Mouse (Mus musculus): Measurements from ENCODE around the gene 1700018B08Rik.

1700018B08Rik gene

DNA sequence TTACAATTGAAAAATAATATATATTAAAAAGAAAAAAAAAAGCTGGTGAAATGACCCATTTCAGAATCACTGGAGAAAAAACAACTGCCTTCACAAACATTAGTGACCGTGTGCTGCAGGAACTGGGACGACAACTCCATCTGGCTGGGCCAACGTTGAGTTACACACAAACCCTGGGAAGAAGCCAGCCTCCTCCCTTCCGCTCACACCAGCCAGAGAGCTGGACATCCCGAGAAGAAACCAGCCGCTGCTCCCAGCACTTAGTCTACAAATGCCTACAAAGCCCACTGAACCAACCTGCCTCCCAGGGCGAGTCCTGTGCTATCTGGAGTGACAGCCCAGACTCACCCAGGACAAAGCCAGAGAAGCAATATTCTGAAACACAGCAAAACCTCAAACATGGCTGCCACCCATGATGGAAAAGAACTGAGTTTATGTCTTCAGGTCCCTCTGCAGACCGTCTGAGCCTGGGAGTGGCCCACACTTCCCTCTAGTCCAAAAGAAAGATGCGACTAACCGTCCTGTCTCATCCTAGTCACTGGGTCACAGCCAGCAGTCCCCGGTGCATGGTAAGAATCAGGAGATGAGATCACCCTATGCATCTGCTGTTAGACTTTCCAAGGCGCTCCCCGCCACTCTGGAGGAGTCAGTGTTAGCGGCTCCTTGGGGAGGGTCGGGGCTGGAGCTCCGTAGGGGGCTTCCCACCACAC is 17.7 kb upstream of the 1700018B08Rik start:
- DNase-seq, result no peak

DNA sequence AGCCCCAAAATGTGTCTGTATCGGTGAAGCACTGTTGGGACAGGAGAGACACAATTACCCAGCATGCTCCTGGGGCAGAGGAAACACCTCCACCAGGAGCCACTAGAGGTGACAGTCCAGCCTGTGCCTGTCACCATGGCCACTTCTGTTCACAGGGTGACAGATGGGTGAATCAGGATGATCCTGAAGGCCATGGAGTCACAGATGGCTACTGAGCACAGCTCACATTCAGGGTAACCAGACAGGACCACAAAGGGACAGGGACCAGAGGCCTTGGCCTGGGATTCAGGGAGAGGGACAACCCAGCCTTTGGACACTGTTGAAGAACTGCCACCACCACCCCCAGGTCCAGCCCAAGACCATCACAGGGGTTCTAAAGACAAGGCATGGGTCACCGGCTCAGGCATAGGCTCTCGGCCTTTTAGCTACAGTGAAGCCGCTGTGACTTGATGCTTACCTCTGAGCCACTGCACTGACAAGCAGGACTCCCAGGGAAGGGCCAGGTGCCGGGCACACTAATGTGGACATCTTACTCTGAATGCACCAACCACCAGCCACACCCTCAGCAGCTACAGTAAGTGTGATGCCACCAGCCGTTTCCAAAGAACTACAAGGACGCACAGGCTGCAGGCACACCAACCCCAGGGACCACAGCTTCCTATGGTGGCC is 16.4 kb upstream of the 1700018B08Rik start:
- DNase-seq, result no peak

DNA sequence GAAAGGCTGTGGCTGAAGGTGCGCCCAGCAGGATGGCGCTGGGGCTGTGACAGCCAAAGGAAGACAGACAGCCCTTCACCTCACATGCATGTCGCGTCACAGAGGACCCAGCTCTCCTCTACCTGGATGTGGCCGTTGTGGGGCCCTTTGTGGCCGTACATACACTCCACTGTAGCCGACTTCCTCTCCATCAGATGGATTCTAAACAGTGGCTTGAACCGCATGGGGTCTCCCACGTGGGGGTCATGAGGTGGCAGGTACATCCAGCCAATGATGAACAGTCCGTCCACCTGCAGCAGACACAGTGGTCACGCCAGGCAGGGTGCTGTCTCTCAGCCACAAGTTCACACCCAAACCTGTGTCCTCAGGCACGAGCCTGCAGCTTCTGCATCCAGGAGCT is 15.7 kb upstream of the 1700018B08Rik start:
- no peak for DNase-seq

- no peak for DNase-seq
These were observed 14.4 kb upstream of the 1700018B08Rik start for GRCm38 (mm10) chr8:121558538-121558937.

DNA sequence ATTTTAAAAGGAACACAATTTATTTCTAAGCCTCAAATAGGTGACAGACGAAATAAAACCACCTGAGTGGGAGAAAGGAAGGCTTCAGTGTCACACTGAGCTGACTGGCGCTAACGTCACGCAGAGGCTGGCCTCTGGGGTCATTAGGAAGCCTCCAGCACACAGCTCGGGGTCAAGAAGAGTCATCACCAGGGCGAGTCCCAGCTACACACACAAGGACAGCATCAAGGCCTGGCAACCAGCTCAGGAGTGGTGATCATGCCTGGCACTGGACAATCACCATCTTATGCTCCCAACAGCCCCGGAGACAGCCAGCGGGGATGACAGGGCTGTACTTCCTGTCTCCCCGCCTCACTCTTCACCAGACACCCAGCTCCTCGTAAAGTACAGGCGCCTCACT is 13.6 kb upstream of the 1700018B08Rik start:
- no peak for DNase-seq

DNA sequence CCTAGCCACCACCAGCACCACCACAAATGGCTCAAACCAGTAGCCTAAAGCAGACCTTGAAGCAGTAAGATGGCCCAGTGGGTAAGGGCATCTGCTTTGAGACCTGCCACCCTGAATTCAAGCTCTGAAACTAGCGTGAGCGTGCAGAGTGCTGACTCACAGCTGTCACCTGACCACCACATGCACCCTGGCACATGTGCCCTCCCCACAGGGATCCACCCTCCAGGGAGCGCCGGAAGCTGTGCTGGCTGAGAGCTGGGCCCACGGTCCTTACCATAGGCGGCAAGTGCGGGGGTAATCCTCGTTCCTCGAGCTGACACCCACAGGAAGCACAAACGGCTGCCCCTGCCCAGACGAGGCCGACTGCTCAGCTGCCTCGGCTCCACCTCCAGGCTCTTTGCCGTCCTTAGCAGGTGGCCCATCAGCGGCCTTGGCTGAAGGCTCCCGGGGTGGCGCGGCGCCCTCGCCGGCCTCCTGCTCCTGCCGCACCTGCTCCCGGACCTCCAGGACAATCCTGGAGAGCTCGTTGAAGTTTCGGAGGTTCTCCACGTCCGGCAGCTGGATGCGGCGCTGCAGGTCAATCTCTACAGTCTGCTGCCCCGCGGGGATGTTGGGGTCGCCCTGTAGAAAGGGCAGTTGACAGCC is 9.8 kb upstream of the 1700018B08Rik start:
- no peak for DNase-seq

DNA sequence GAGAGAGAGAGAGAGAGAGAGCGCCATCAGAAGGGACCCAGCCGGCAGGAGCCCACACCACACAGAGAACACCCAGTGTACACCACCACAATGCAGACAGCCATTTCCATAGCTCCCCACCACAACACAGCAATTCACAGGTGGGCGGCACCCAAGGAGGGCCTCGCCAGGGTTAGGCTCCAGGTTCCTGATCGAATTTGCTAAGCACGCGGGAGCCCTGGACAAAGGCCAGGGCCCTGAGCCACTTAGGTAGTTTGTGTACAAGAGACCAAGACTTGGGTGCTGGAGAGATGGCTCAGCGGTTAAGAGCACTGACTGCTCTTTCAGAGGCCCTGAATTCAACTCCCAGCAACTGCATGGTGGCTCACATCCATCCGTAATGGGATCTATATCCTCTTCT is 8.4 kb upstream of the 1700018B08Rik start:
- no peak for DNase-seq

- no peak for DNase-seq
These were observed 7.2 kb upstream of the 1700018B08Rik start for GRCm38 (mm10) chr8:121551065-121551985.

DNA sequence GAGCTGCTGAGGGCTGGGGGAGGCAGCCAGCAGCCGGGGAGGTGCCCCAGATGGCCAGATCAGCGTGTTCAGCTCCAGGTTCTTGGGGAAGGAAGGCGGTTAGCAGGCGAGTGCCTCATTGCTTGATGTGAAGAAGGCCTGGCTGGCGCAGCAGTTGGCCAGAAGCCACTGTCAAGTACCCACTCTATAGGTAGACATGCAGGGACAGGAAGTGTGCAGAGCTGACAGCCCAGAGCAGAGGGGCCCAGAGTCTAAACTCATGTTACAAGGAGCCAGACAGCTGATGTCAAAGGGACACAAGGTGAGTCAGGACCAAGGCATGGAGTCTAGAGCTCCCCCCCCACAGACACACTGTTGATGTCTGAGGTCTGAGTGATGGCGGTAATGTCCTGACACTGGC is 5.9 kb upstream of the 1700018B08Rik start:
- DNase-seq, result no peak

DNA sequence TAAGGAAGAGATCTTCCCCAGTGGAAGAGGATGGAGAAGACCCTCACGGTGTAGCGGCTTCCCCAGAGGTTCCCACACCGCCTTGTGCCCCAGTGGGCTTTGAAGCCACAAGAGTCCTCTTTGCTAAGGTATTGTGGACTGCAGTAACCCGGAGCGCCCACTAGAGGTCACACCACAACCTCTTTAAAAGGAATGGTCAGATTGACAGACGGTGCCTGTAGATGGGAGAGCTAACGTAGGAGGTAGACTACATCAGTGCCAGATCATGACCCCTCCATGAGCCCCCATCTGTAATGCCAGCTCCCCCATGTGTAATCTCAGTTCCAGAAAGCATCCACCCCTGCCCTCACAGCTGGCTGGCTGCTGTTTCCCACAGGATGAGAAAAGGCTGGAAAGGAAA is 3.0 kb upstream of the 1700018B08Rik start:
- peak; percentile 88 for DNase-seq

DNA sequence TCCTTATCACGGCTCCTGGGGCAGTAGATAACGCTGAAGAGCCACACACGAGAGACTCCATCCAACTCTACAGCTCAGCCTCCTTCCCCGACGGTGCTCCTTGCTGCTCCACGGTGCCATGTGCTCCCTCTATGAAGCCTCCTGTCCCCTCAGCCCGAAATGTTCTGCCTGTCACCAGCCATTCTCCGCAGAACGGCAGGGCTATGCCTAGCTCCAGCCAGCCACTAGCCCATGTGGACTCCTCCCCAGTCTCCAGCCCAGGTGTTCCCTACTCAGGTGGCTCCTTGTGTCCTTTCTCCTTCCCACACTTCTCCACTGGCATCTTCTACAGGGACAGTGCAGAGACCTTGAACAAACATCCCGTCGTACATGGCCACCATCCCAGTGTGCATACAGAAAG is 816 bp upstream of the 1700018B08Rik start:
- no peak for DNase-seq

- DNase-seq, result no peak
These were observed 1.2 kb downstream of the 1700018B08Rik start for GRCm38 (mm10) chr8:121542901-121543300.

- no peak for DNase-seq
These were observed 2.3 kb downstream of the 1700018B08Rik start for GRCm38 (mm10) chr8:121541862-121542261.

- peak; percentile 66 for DNase-seq
These were observed 11.7 kb downstream of the 1700018B08Rik start for GRCm38 (mm10) chr8:121532381-121532780.

- no peak for DNase-seq
These were observed 13.5 kb downstream of the 1700018B08Rik start for GRCm38 (mm10) chr8:121530639-121531038.

GRCm38 (mm10) chr8:121528790-121529189 is 15.3 kb downstream of the 1700018B08Rik start:
- DNase-seq, result no peak

GRCm38 (mm10) chr8:121527751-121528150 is 16.4 kb downstream of the 1700018B08Rik start:
- DNase-seq, result no peak

- no peak for DNase-seq
These were observed 17.1 kb downstream of the 1700018B08Rik start for GRCm38 (mm10) chr8:121526811-121527550.

GRCm38 (mm10) chr8:121525111-121525818 is 18.9 kb downstream of the 1700018B08Rik start:
- no peak for DNase-seq

- DNase-seq, result peak; percentile 81
These were observed 30.7 kb downstream of the 1700018B08Rik start for GRCm38 (mm10) chr8:121513429-121513828.

DNA sequence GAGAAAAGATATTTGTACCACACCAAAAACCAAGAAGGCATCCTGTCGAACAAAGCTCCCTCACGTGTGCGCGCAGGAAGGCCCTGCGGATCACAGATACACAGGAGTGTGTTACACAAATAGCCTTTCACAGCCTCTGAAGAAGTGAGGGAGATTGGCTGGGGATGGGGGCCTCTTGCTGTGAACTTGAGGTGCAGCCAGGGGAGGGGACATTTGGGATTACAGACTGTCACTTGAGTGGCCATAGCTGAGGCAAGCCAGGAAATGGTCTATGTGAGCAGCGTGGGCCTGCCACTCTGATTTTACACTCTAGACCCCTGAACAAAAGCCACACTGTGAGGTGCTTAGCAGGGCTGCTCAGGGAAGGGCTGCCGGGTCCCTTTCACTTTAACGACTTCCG is 32.4 kb downstream of the 1700018B08Rik start:
- peak; percentile 23 for DNase-seq

DNA sequence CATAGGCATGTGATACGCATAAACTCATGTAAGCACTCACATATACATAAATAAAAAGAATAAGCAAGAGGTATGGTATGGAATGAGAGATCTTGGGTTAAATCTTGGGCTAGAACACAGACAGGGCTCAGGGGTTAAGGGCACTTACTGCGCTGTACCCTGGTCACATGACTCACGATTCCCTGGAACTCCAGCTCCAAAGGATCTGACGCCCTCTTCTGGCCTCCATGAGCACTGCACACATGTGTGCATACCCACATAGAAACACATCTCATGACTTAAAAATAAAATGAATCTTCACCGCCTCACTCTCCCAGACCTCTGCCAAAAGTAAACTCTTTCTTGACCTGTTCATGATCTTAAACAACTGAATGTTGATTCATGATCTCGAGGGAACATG is 46.5 kb downstream of the 1700018B08Rik start:
- DNase-seq, result no peak
